Mouse (Mus musculus) adrenal gland, adult (tissue): ENCODE results near the gene Kntc1.
A peak's percentile ranks its signal among the peaks of the same experiment; 100 is the strongest.

Experiments used
- DNase-seq, 2 experiments: peaks; one replicate each; pipeline ENCODE4 v3.0.0; 2022 to 2023; ENCODE audit warnings: low spot score in 1 of 2; ENCODE audit not compliant: inconsistent age in 2 of 2

The Kntc1 gene

GRCm38 (mm10) chr5:123865365-123865764 lies 115.8 kb downstream of the Kntc1 start, which contains the start of gene Hcar2:
Gene Hcar2, minus strand, starts transcription at chr5:123865499.
- peak in 1 of 2 experiments; percentile 68 for DNase-seq

- no peak for DNase-seq
These were observed 116.9 kb downstream of the Kntc1 start for GRCm38 (mm10) chr5:123866457-123866856.

- no peak for DNase-seq
These were observed 120.1 kb downstream of the Kntc1 start for GRCm38 (mm10) chr5:123869615-123870014.
